Mouse (Mus musculus): ENCODE data around the gene Palm3. TPM values are rescaled to one million over a fixed set of nuclear protein-coding genes. Genes with fewer than 3 reads are reported as not detected.
A peak's percentile ranks its signal among the peaks of the same experiment; 100 is the strongest.

Gene Palm3
- polyA plus RNA-seq, 2 experiments: 3.0 to 8.6 TPM

- peaks cover 43% of the 10 kb centered on the region for H3K36me3 ChIP-seq (ENCODE audit: control insufficient read depth, insufficient read depth, low read length)
- H3K9me3 ChIP-seq (ENCODE audit: control insufficient read depth, low read length): no peaks in the 10 kb centered on the region
- 0% methylated on average over 39 of the region's 112 CpGs for WGBS
- H3K27me3 ChIP-seq (ENCODE audit: control insufficient read depth, insufficient read depth, low read length): no peaks in the 10 kb centered on the region
- peak within 1 kb of the TSS; percentile 86 for H3K4me2 ChIP-seq (replicated peaks; ENCODE audit: low read depth, low read length, severe bottlenecking)
- TF ChIP-seq POLR2A (IDR thresholded peaks at IDR 0.05; ENCODE audit: borderline replicate concordance, extremely low read depth, insufficient read depth, insufficient read length): no peak
- DNase-seq (ENCODE audit: low spot score) (no peak), ATAC-seq (ENCODE audit: low FRiP score, low read depth) (peak; percentile 21; the same call in 1 of the 2 replicates)
- H3K4me3 ChIP-seq (replicated peaks; ENCODE audit: low read length): peak within 1 kb of the TSS; percentile 83
- peak within 1 kb of the TSS; percentile 97 for H3K27ac ChIP-seq (replicated peaks; ENCODE audit: low read depth, low read length)
- H3K9ac ChIP-seq (ENCODE audit: low read depth, low read length, severe bottlenecking): peak within 1 kb of the TSS; percentile 87
- peaks cover 18% of the 10 kb centered on the region for H3K4me1 ChIP-seq (ENCODE audit: control insufficient read depth, insufficient read depth, low read length)
Measured at GRCm38 (mm10) chr8:83997511-83998141, 23.6 kb upstream of the Palm3 start, which contains the start of gene Samd1. Gene Samd1 (plus strand): TSS chr8:83997672.

GRCm38 (mm10) chr8:83998231-83999056, 22.8 kb upstream of the Palm3 start:
- H3K4me2 ChIP-seq (replicated peaks; ENCODE audit: low read depth, low read length, severe bottlenecking): peak overlapping the region; percentile 79
- 1% methylated on average over 45 of the region's 92 CpGs for WGBS
- peaks cover 41% of the 10 kb centered on the region for H3K36me3 ChIP-seq (ENCODE audit: control insufficient read depth, insufficient read depth, low read length)
- peak overlapping the region; percentile 77 for H3K27ac ChIP-seq (replicated peaks; ENCODE audit: low read depth, low read length)
- TF ChIP-seq POLR2A (IDR thresholded peaks at IDR 0.05; ENCODE audit: borderline replicate concordance, extremely low read depth, insufficient read depth, insufficient read length): no peak
- peak overlapping the region; percentile 80 for H3K4me3 ChIP-seq (replicated peaks; ENCODE audit: low read length)
- ATAC-seq (ENCODE audit: low FRiP score, low read depth) (no peak), DNase-seq (ENCODE audit: low spot score) (peak; percentile 78)
- peaks cover 18% of the 10 kb centered on the region for H3K4me1 ChIP-seq (ENCODE audit: control insufficient read depth, insufficient read depth, low read length)
- H3K27me3 ChIP-seq (ENCODE audit: control insufficient read depth, insufficient read depth, low read length): no peaks in the 10 kb centered on the region
- peak overlapping the region; percentile 70 for H3K9ac ChIP-seq (ENCODE audit: low read depth, low read length, severe bottlenecking)
- H3K9me3 ChIP-seq (ENCODE audit: control insufficient read depth, low read length): no peaks in the 10 kb centered on the region

GRCm38 (mm10) chr8:83999057-83999705, 22.1 kb upstream of the Palm3 start:
- DNase-seq (ENCODE audit: low spot score) (no peak), ATAC-seq (ENCODE audit: low FRiP score, low read depth) (no peak)
- peaks cover 34% of the 10 kb centered on the region for H3K36me3 ChIP-seq (ENCODE audit: control insufficient read depth, insufficient read depth, low read length)
- 59% methylated on average over 16 of the region's 16 CpGs for WGBS
- H3K4me1 ChIP-seq (ENCODE audit: control insufficient read depth, insufficient read depth, low read length): peaks cover 24% of the 10 kb centered on the region
- peak overlapping the region; percentile 80 for H3K4me3 ChIP-seq (replicated peaks; ENCODE audit: low read length)
- H3K9me3 ChIP-seq (ENCODE audit: control insufficient read depth, low read length): no peaks in the 10 kb centered on the region
- no peak for TF ChIP-seq POLR2A (IDR thresholded peaks at IDR 0.05; ENCODE audit: borderline replicate concordance, extremely low read depth, insufficient read depth, insufficient read length)
- H3K9ac ChIP-seq (ENCODE audit: low read depth, low read length, severe bottlenecking): peak overlapping the region; percentile 70
- H3K4me2 ChIP-seq (replicated peaks; ENCODE audit: low read depth, low read length, severe bottlenecking): peak overlapping the region; percentile 79
- no peak overlapping the region for H3K27ac ChIP-seq (replicated peaks; ENCODE audit: low read depth, low read length)
- H3K27me3 ChIP-seq (ENCODE audit: control insufficient read depth, insufficient read depth, low read length): no peaks in the 10 kb centered on the region

- Histone ChIP-seq H3K27ac (replicated peaks; ENCODE audit: low read depth, low read length) (no peak overlapping the region), H3K36me3 (ENCODE audit: control insufficient read depth, insufficient read depth, low read length) (peaks cover 28% of the 10 kb centered on the region), H3K4me1 (ENCODE audit: control insufficient read depth, insufficient read depth, low read length) (peaks cover 26% of the 10 kb centered on the region), H3K27me3 (ENCODE audit: control insufficient read depth, insufficient read depth, low read length) (no peaks in the 10 kb centered on the region), H3K4me2 (replicated peaks; ENCODE audit: low read depth, low read length, severe bottlenecking) (no peak overlapping the region), H3K9me3 (ENCODE audit: control insufficient read depth, low read length) (no peaks in the 10 kb centered on the region), H3K4me3 (replicated peaks; ENCODE audit: low read length) (no peak overlapping the region), H3K9ac (ENCODE audit: low read depth, low read length, severe bottlenecking) (no peak overlapping the region)
- DNase-seq (ENCODE audit: low spot score) (no peak), ATAC-seq (ENCODE audit: low FRiP score, low read depth) (no peak)
- TF ChIP-seq POLR2A (IDR thresholded peaks at IDR 0.05; ENCODE audit: borderline replicate concordance, extremely low read depth, insufficient read depth, insufficient read length): no peak
- 93% methylated on average over 2 of the region's 2 CpGs for WGBS
Measured at GRCm38 (mm10) chr8:83999825-84000224, 21.4 kb upstream of the Palm3 start.
